Mouse (Mus musculus) forebrain, embryonic 14.5 days (tissue): ENCODE data around the gene Gm19410. TPM values are rescaled to one million over a fixed set of nuclear protein-coding genes. Genes with fewer than 3 reads are reported as not detected.
A peak's percentile ranks its signal among the peaks of the same experiment; 100 is the strongest.

Experiments used
- ATAC-seq: fragments of 200-750 bp; cut with Nextera tagmentation; 2 replicates; pipeline ENCODE4 v1.8.0; 2017; ENCODE audit warnings: mild to moderate bottlenecking, moderate library complexity
- DNase-seq: peaks from one replicate; pipeline ENCODE4 v3.0.0-alpha.2; 2015; ENCODE audit warnings: low spot score
- H3K27ac ChIP-seq: fragments of 300-500 bp; sonication (generic); 2 replicates; pipeline ENCODE4 v1.5.1; 2014; ENCODE audit warnings: low read depth, mild to moderate bottlenecking, control low read depth, low read length, moderate library complexity
- H3K27me3 ChIP-seq: fragments of 300-500 bp; sonication (generic); replicated peaks from 2 replicates; pipeline ENCODE4 v1.6.1; 2014; ENCODE audit warnings: low read length, control low read depth, mixed read lengths; ENCODE audit not compliant: control insufficient read depth, insufficient read depth
- H3K36me3 ChIP-seq: fragments of 300-500 bp; sonication (generic); 2 replicates; pipeline ENCODE4 v1.6.1; 2014; ENCODE audit warnings: low read length, control low read depth; ENCODE audit not compliant: control insufficient read depth, insufficient read depth
- H3K4me1 ChIP-seq: fragments of 300-500 bp; sonication (generic); 2 replicates; pipeline ENCODE4 v1.6.1; 2014; ENCODE audit warnings: antibody characterized with exemption, low read length, control low read depth; ENCODE audit not compliant: control insufficient read depth, insufficient read depth
- H3K4me2 ChIP-seq: fragments of 300-500 bp; sonication (generic); 2 replicates; pipeline ENCODE4 v1.6.1; 2014; ENCODE audit warnings: mild to moderate bottlenecking, control low read depth, low read length
- H3K4me3 ChIP-seq: fragments of 300-500 bp; sonication (generic); 2 replicates; pipeline ENCODE4 v1.5.1; 2014; ENCODE audit warnings: low read depth, low read length, control low read depth
- H3K9ac ChIP-seq: fragments of 300-500 bp; sonication (generic); 2 replicates; pipeline ENCODE4 v1.6.1; 2014; ENCODE audit warnings: mild to moderate bottlenecking, low read length, control low read depth, moderate library complexity
- H3K9me3 ChIP-seq: fragments of 300-500 bp; sonication (generic); replicated peaks from 2 replicates; pipeline ENCODE4 v1.6.1; 2016; ENCODE audit warnings: low read length, control low read depth, mixed read lengths; ENCODE audit not compliant: control insufficient read depth
- WGBS: fragments of 180-500 bp; shearing (Covaris S2); extraction: QIAGEN DNeasy Blood & Tissue Kit; methylation state at CpG from one replicate; pipeline ENCODE4 v1.1.7; 2014; 5-methylcytosine and 5-hydroxymethylcytosine counted together
- microRNA-seq: library from miRNA; unstranded; fragments of <30 nt; microRNA quantifications from one replicate; pipeline ENCODE4, GENCODE M21; 2016
- polyA plus RNA-seq: library from polyadenylated mRNA; unstranded; fragments of >200 nt; fragmentation: Nextera tagmentation; extraction: Ambion mirVana; gene quantifications from 2 replicates; pipeline ENCODE4 v1.2.1, GENCODE M21; 2014

The Gm19410 gene
- polyA plus RNA-seq = 0.08 and 0.11 TPM in 2 replicates

- H3K27me3 ChIP-seq = peaks cover 8% of the 10 kb centered on the region; the same call in 1 of the 2 replicates
- H3K4me1 ChIP-seq = peaks cover 5% of the 10 kb centered on the region
- no peaks in the 10 kb centered on the region for H3K36me3 ChIP-seq
- H3K9me3 ChIP-seq = no peaks in the 10 kb centered on the region
- DNase-seq (peak; percentile 29), ATAC-seq (peak; percentile 68)
- H3K27ac ChIP-seq = no peak within 1 kb of the TSS
- H3K9ac ChIP-seq = peak within 1 kb of the TSS; percentile 61
- peak within 1 kb of the TSS; percentile 42 for H3K4me3 ChIP-seq
- WGBS = 2% methylated on average over 34 of the region's 35 CpGs
- H3K4me2 ChIP-seq = peak within 1 kb of the TSS; percentile 94
These were observed at the start of gene Gm19410 for GRCm38 (mm10) chr8:35765499-35766193. TSS of gene Gm19410 (plus strand) at chr8:35765790.

GRCm38 (mm10) chr8:35730776-35731175, 34.8 kb upstream of the Gm19410 start:
- no peak for ATAC-seq
- H3K4me3 ChIP-seq = no peak overlapping the region
- H3K9ac ChIP-seq = no peak overlapping the region
- no peak for DNase-seq
- no peak overlapping the region for H3K27ac ChIP-seq
- H3K9me3 ChIP-seq = no peaks in the 10 kb centered on the region
- 67% methylated on average over 3 of the region's 3 CpGs for whole genome bisulfite sequencing
- no peaks in the 10 kb centered on the region for H3K4me1 ChIP-seq
- H3K27me3 ChIP-seq = no peaks in the 10 kb centered on the region
- H3K4me2 ChIP-seq = no peak overlapping the region
- H3K36me3 ChIP-seq = no peaks in the 10 kb centered on the region

GRCm38 (mm10) chr8:35735438-35735837, 30.2 kb upstream of the Gm19410 start:
- no peak for ATAC-seq
- no peak overlapping the region for H3K27ac ChIP-seq
- no peak overlapping the region for H3K9ac ChIP-seq
- no peaks in the 10 kb centered on the region for H3K36me3 ChIP-seq
- no peak overlapping the region for H3K4me3 ChIP-seq
- no peak overlapping the region for H3K4me2 ChIP-seq
- 81% methylated on average over 3 of the region's 3 CpGs for WGBS
- no peaks in the 10 kb centered on the region for H3K4me1 ChIP-seq
- H3K9me3 ChIP-seq = no peaks in the 10 kb centered on the region
- no peak for DNase-seq
- H3K27me3 ChIP-seq = no peaks in the 10 kb centered on the region

GRCm38 (mm10) chr8:35756202-35756601, 9.4 kb upstream of the Gm19410 start:
- Histone ChIP-seq H3K9me3 (no peaks in the 10 kb centered on the region), H3K27me3 (no peaks in the 10 kb centered on the region), H3K4me2 (no peak overlapping the region), H3K27ac (no peak overlapping the region), H3K4me1 (no peaks in the 10 kb centered on the region), H3K36me3 (no peaks in the 10 kb centered on the region), H3K9ac (no peak overlapping the region), H3K4me3 (no peak overlapping the region)
- no peak for DNase-seq
- ATAC-seq = no peak
- 80% methylated on average over 5 of the region's 5 CpGs for WGBS

- H3K9me3 ChIP-seq = no peaks in the 10 kb centered on the region
- peaks cover 8% of the 10 kb centered on the region; the same call in 1 of the 2 replicates for H3K27me3 ChIP-seq
- DNase-seq (peak; percentile 5), ATAC-seq (0 out of 2 replicates have a peak, but pooled peaks have one; percentile 37)
- peak overlapping the region; percentile 61; the same call in 1 of the 2 replicates for H3K9ac ChIP-seq
- peak overlapping the region; percentile 42 for H3K4me3 ChIP-seq
- peaks cover 5% of the 10 kb centered on the region for H3K4me1 ChIP-seq
- peak overlapping the region; percentile 94 for H3K4me2 ChIP-seq
- no peaks in the 10 kb centered on the region for H3K36me3 ChIP-seq
- 2% methylated on average over 9 of the region's 9 CpGs for WGBS
- H3K27ac ChIP-seq = no peak overlapping the region
These were observed 570 bp upstream of the Gm19410 start for GRCm38 (mm10) chr8:35765020-35765419.

GRCm38 (mm10) chr8:35773508-35773907, 7.9 kb downstream of the Gm19410 start:
- H3K9me3 ChIP-seq = no peaks in the 10 kb centered on the region
- ATAC-seq (peak; percentile 42; the same call in 1 of the 2 replicates), DNase-seq (peak; percentile 53)
- H3K9ac ChIP-seq = no peak overlapping the region
- H3K27me3 ChIP-seq = no peaks in the 10 kb centered on the region
- H3K4me1 ChIP-seq = no peaks in the 10 kb centered on the region
- no peak overlapping the region for H3K4me3 ChIP-seq
- WGBS = 46% methylated on average over 7 of the region's 7 CpGs
- no peak overlapping the region for H3K4me2 ChIP-seq
- H3K27ac ChIP-seq = no peak overlapping the region
- H3K36me3 ChIP-seq = no peaks in the 10 kb centered on the region

Small RNA genes lying within 50 kb of the gene (microRNA-seq; reads per million reads assigned to microRNA genes)
- not detected for gene Gm44474
